Mouse (Mus musculus) kidney, adult 2 months (tissue): ENCODE measurements around the gene 4921501E09Rik.

Experiments used
- CTCF ChIP-seq: fragments of 200-500 bp; conservative IDR thresholded peaks from 2 replicates; pipeline ENCODE4 v1.5.1; 2011; ENCODE audit warnings: low read depth, mild to moderate bottlenecking, control low read depth, low read length, moderate library complexity, mixed read lengths; ENCODE audit not compliant: insufficient read depth, insufficient read length
- POLR2A ChIP-seq: fragments of 200-500 bp; IDR thresholded peaks from one replicate; pipeline ENCODE4 v1.6.1; 2011; ENCODE audit warnings: low read depth, low read length, control low read depth

GRCm38 (mm10) chr17:33032376-33032775, 35.5 kb downstream of the 4921501E09Rik start:
- TF ChIP-seq POLR2A (no peak), CTCF (no peak)
